ENCODE assay signal across 8 mouse cellular contexts in the genomic region with DNA sequence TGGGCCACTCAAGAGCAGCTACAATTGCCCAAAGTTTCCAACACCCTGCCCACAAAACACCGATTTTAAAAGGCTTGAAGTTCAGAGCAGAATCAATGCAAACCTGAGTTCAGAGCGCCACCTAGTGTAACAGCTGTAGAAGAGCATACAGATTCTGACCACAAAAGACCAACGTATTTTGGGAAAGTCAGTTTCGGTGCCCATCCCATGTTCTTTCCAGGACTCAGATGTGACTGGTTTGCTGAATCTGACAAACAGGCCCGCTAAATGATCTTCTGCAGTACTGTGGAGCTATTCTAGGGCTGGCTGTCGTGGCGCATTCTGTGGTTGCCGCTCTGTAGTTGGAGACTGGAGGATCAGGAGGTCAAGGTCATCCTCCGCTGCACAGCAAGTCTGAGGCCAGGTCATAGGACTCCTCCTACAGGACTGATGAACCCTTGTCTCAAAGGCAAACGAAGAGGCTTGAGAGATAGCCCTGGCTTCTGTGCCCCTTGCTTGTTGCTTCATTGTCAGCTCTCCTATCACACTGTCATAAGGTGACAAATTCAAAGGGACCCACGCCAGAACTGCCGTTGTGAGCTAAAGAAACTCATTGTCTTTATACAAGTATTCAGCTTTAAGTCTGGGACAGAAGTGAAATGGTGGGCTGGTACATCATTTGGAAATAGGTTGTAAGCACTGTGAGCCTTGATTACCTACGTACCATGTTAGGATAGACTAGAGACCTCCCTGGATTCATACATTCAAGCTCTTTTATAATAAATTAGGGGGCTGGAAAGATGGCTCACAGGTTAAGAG. TPM values are rescaled to one million over a fixed set of nuclear protein-coding genes. Genes with fewer than 3 reads are reported as not detected.
A peak's percentile ranks its signal among the peaks of the same experiment; 100 is the strongest.
DNase-seq lines count a peak whose midpoint lies in the region; ATAC-seq lines count a peak whose summit lies in the region.

No protein-coding gene starts in this region.

- peak overlapping the region; percentile 30 for H3K4me2 ChIP-seq in hindbrain, embryonic 13.5 days
- H3K4me2 ChIP-seq in limb, embryonic 15.5 days: 0 out of 2 replicates have a peak overlapping the region, but pooled peaks have one; percentile 10
- H3K4me2 ChIP-seq in midbrain, embryonic 16.5 days (ENCODE audit: low read length): peak overlapping the region; percentile 37

- WGBS in forebrain, embryonic 10.5 days: 26% methylated on average over 13 of the region's 13 CpGs
- WGBS in hindbrain, embryonic 13.5 days: 22% methylated on average over 13 of the region's 13 CpGs
- WGBS in limb, embryonic 15.5 days: 24% methylated on average over 13 of the region's 13 CpGs
- 20% methylated on average over 13 of the region's 13 CpGs for WGBS in midbrain, embryonic 16.5 days

- no peak for ATAC-seq in hindbrain, embryonic 13.5 days (ENCODE audit: low FRiP score)
- ATAC-seq in limb, embryonic 15.5 days (ENCODE audit: insufficient number of reproducible peaks, low FRiP score, low TSS enrichment, low read depth): no peak
- ATAC-seq in midbrain, embryonic 16.5 days: no peak

- peak overlapping the region; percentile 72 for H3K27ac ChIP-seq in forebrain, embryonic 10.5 days
- H3K27ac ChIP-seq in hindbrain, embryonic 13.5 days: no peak overlapping the region
- H3K27ac ChIP-seq in limb, embryonic 15.5 days: no peak overlapping the region
- no peak overlapping the region for H3K27ac ChIP-seq in midbrain, embryonic 16.5 days (ENCODE audit: low read length)

- H3K36me3 ChIP-seq in forebrain, embryonic 10.5 days (replicated peaks): peaks cover 4% of the 10 kb centered on the region
- H3K36me3 ChIP-seq in hindbrain, embryonic 13.5 days: peaks cover 3% of the 10 kb centered on the region
- peaks cover 3% of the 10 kb centered on the region for H3K36me3 ChIP-seq in limb, embryonic 15.5 days
- no peaks in the 10 kb centered on the region for H3K36me3 ChIP-seq in midbrain, embryonic 16.5 days (ENCODE audit: control insufficient read depth, insufficient read depth, low read length)

- no peaks in the 10 kb centered on the region for H3K27me3 ChIP-seq in forebrain, embryonic 10.5 days (ENCODE audit: poor library complexity, severe bottlenecking)
- no peaks in the 10 kb centered on the region for H3K27me3 ChIP-seq in hindbrain, embryonic 13.5 days
- no peaks in the 10 kb centered on the region for H3K27me3 ChIP-seq in limb, embryonic 15.5 days
- H3K27me3 ChIP-seq in midbrain, embryonic 16.5 days (ENCODE audit: control insufficient read depth, insufficient read depth, low read depth, low read length): no peaks in the 10 kb centered on the region

- H3K4me3 ChIP-seq in forebrain, embryonic 10.5 days: peak overlapping the region; percentile 39
- no peak overlapping the region; the same call in 1 of the 2 replicates for H3K4me3 ChIP-seq in hindbrain, embryonic 13.5 days
- H3K4me3 ChIP-seq in limb, embryonic 15.5 days: no peak overlapping the region
- H3K4me3 ChIP-seq in midbrain, embryonic 16.5 days (ENCODE audit: low read depth, low read length): no peak overlapping the region

- peak; percentile 66 to 70 for DNase-seq in layer of hippocampus, postnatal 10 days (ENCODE audit: low spot score in 2 of 2)
- no peak for DNase-seq in layer of hippocampus, adult 9-11 months
- peak; percentile 50 for DNase-seq in adrenal gland, postnatal 25 days
- DNase-seq in forebrain, embryonic 10.5 days (ENCODE audit: extremely low spot score, low spot score): peak; percentile 69
- DNase-seq in testis, postnatal 10 days (ENCODE audit: low spot score): peak; percentile 72

- H3K9ac ChIP-seq in hindbrain, embryonic 13.5 days: 0 out of 2 replicates have a peak overlapping the region, but pooled peaks have one; percentile 19
- no peak overlapping the region for H3K9ac ChIP-seq in limb, embryonic 15.5 days
- peak overlapping the region; percentile 40; the same call in 1 of the 2 replicates for H3K9ac ChIP-seq in midbrain, embryonic 16.5 days (ENCODE audit: low read depth, low read length)

- no peaks in the 10 kb centered on the region for H3K9me3 ChIP-seq in forebrain, embryonic 10.5 days
- no peaks in the 10 kb centered on the region for H3K9me3 ChIP-seq in hindbrain, embryonic 13.5 days
- H3K9me3 ChIP-seq in limb, embryonic 15.5 days: no peaks in the 10 kb centered on the region
- H3K9me3 ChIP-seq in midbrain, embryonic 16.5 days (replicated peaks; ENCODE audit: control insufficient read depth, low read length, poor library complexity, severe bottlenecking): no peaks in the 10 kb centered on the region

- peaks cover 31% of the 10 kb centered on the region for H3K4me1 ChIP-seq in forebrain, embryonic 10.5 days
- peaks cover 23% of the 10 kb centered on the region for H3K4me1 ChIP-seq in hindbrain, embryonic 13.5 days (replicated peaks)
- H3K4me1 ChIP-seq in limb, embryonic 15.5 days: peaks cover 20% of the 10 kb centered on the region
- H3K4me1 ChIP-seq in midbrain, embryonic 16.5 days (ENCODE audit: control insufficient read depth, insufficient read depth, low read length): peaks cover 17% of the 10 kb centered on the region

RNA-seq across cellular contexts. Expression of a gene that starts 2.9 kb away (rescaled TPM):
- 10 to 100 TPM; 72.0 to 73.6 TPM for total RNA-seq in layer of hippocampus, postnatal 10 days (2021)
- 60.1 and 69.7 TPM in 2 replicates for total RNA-seq in adrenal gland, postnatal 25 days (2021)
- polyA plus RNA-seq in forebrain, embryonic 10.5 days (2016; fragmentation: Nextera tagmentation; extraction: Ambion mirVana): 115 and 130 TPM in 2 replicates
- 71.7 and 73.8 TPM in 2 replicates for polyA plus RNA-seq in hindbrain, embryonic 13.5 days (2015; fragmentation: Nextera tagmentation; extraction: Ambion mirVana)
- polyA plus RNA-seq in limb, embryonic 15.5 days (2015; fragmentation: Nextera tagmentation; extraction: Ambion mirVana): 81.5 and 81.7 TPM in 2 replicates
- polyA plus RNA-seq in midbrain, embryonic 16.5 days (2015; fragmentation: Nextera tagmentation; extraction: Ambion mirVana): 71.4 and 74.8 TPM in 2 replicates

RNA-seq across cellular contexts. Expression of a gene that starts 9.0 kb away (rescaled TPM):
- total RNA-seq in layer of hippocampus, postnatal 10 days (2021): 10 to 100 TPM; 79.3 to 86.2 TPM
- 44.7 and 56.3 TPM in 2 replicates for total RNA-seq in adrenal gland, postnatal 25 days (2021)
- polyA plus RNA-seq in forebrain, embryonic 10.5 days (2016; fragmentation: Nextera tagmentation; extraction: Ambion mirVana): 12.6 and 14.5 TPM in 2 replicates
- 17.5 and 17.6 TPM in 2 replicates for polyA plus RNA-seq in hindbrain, embryonic 13.5 days (2015; fragmentation: Nextera tagmentation; extraction: Ambion mirVana)
- 14.6 and 16.2 TPM in 2 replicates for polyA plus RNA-seq in limb, embryonic 15.5 days (2015; fragmentation: Nextera tagmentation; extraction: Ambion mirVana)
- polyA plus RNA-seq in midbrain, embryonic 16.5 days (2015; fragmentation: Nextera tagmentation; extraction: Ambion mirVana): 19.0 and 20.1 TPM in 2 replicates

RNA-seq across cellular contexts. Expression of a gene that starts 25.7 kb away (rescaled TPM):
- total RNA-seq in layer of hippocampus, postnatal 10 days (2021): 1 to 10 TPM; 5.0 TPM
- 22.8 and 34.2 TPM in 2 replicates for total RNA-seq in adrenal gland, postnatal 25 days (2021)
- polyA plus RNA-seq in forebrain, embryonic 10.5 days (2016; fragmentation: Nextera tagmentation; extraction: Ambion mirVana): 0.23 and 0.24 TPM in 2 replicates
- polyA plus RNA-seq in hindbrain, embryonic 13.5 days (2015; fragmentation: Nextera tagmentation; extraction: Ambion mirVana): 0.42 and 0.48 TPM in 2 replicates
- polyA plus RNA-seq in limb, embryonic 15.5 days (2015; fragmentation: Nextera tagmentation; extraction: Ambion mirVana): 1.4 and 2.0 TPM in 2 replicates
- 0.34 and 0.35 TPM in 2 replicates for polyA plus RNA-seq in midbrain, embryonic 16.5 days (2015; fragmentation: Nextera tagmentation; extraction: Ambion mirVana)

RNA-seq across cellular contexts. Expression of a gene that starts 31.6 kb away (rescaled TPM):
- total RNA-seq in layer of hippocampus, postnatal 10 days (2021): 100 to 1,000 TPM; 190 to 194 TPM
- total RNA-seq in adrenal gland, postnatal 25 days (2021): 211 and 245 TPM in 2 replicates
- 201 TPM in 2 replicates for polyA plus RNA-seq in forebrain, embryonic 10.5 days (2016; fragmentation: Nextera tagmentation; extraction: Ambion mirVana)
- 103 and 107 TPM in 2 replicates for polyA plus RNA-seq in hindbrain, embryonic 13.5 days (2015; fragmentation: Nextera tagmentation; extraction: Ambion mirVana)
- polyA plus RNA-seq in limb, embryonic 15.5 days (2015; fragmentation: Nextera tagmentation; extraction: Ambion mirVana): 115 TPM in 2 replicates
- polyA plus RNA-seq in midbrain, embryonic 16.5 days (2015; fragmentation: Nextera tagmentation; extraction: Ambion mirVana): 95.9 and 99.5 TPM in 2 replicates

RNA-seq across cellular contexts. Expression of a gene that starts 52.3 kb away (rescaled TPM):
- total RNA-seq in layer of hippocampus, postnatal 10 days (2021): 10 to 100 TPM; 16.2 to 17.4 TPM
- total RNA-seq in adrenal gland, postnatal 25 days (2021): 61.6 and 85.9 TPM in 2 replicates
- 0.83 and 2.0 TPM in 2 replicates for polyA plus RNA-seq in forebrain, embryonic 10.5 days (2016; fragmentation: Nextera tagmentation; extraction: Ambion mirVana)
- polyA plus RNA-seq in hindbrain, embryonic 13.5 days (2015; fragmentation: Nextera tagmentation; extraction: Ambion mirVana): 4.9 and 5.7 TPM in 2 replicates
- 23.4 and 89.0 TPM in 2 replicates for polyA plus RNA-seq in limb, embryonic 15.5 days (2015; fragmentation: Nextera tagmentation; extraction: Ambion mirVana)
- polyA plus RNA-seq in midbrain, embryonic 16.5 days (2015; fragmentation: Nextera tagmentation; extraction: Ambion mirVana): 7.3 and 7.5 TPM in 2 replicates
